Mouse (Mus musculus) E14TG2a.4 (cell line): ENCODE data around the gene Lmnb2.

Experiments
- CTCF ChIP-seq: conservative IDR thresholded peaks from 2 replicates; pipeline ENCODE4 v1.5.1; 2014; ENCODE audit warnings: low read length
- NANOG ChIP-seq: IDR thresholded peaks from 2 replicates; pipeline ENCODE4 v1.6.1; 2014; ENCODE audit warnings: borderline replicate concordance, low read length, mixed read lengths
- POU5F1 ChIP-seq: IDR thresholded peaks from 2 replicates; pipeline ENCODE4 v1.6.1; 2014; ENCODE audit warnings: low read length, borderline replicate concordance

DNA sequence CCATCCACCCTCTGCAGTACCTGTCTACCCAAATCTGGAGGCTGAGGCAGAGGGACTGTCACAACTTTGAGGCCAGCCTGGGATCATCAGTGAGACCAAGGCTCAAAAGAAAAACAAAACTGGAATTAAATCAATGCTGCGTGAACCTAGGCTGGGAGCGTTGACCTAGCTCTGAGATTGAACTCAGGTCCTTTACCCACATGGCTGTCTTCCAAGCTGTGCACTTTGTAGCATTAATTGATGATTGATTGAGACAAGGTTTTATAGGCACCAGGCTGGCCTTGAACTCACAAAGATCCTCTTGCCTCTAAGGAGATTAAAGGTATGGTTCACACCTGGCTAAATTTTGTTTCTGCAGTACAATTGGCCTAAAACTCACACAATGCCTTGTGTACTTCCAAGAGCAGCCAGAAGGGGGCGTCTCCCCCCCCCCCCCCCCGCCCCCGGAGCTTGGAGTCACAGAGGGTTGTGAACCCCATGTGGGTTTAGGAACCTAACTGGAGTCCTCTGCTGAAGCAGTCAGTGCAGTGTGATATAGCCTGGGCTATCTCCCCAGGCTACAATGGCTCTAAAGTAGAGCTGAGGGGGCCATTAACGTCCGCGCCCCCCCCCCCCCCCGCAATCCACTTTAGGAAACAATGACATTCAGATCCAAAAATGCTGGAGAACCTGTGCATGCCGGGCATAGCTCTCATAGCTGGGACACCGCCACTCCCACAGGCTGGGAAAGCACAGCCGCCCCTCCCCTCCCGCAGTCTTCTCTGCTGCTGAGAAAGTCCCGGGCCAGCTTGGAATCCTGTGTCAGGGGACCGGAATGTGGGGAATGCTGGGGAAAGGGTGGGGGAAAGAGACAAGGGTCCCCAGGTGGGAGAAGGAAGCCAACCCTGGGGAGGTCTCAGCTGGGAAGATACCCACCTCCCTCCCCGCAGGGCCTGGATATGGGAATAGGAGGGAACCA is 42.8 kb upstream of the Lmnb2 start:
- TF ChIP-seq CTCF (peak; percentile 94), NANOG (no peak), POU5F1 (no peak)
